Mouse (Mus musculus) stomach, embryonic 15.5 days (tissue): Measurements from ENCODE around the gene 1700010I14Rik. TPM values are rescaled to one million over a fixed set of nuclear protein-coding genes. Genes with fewer than 3 reads are reported as not detected.

Experiments
- ATAC-seq: fragments of 200-750 bp; cut with Nextera tagmentation; 2 replicates; pipeline ENCODE4 v1.8.0; 2017; ENCODE audit warnings: low read depth, moderate number of reproducible peaks, moderate TSS enrichment; ENCODE audit not compliant: insufficient read depth, low FRiP score
- H3K27ac ChIP-seq: fragments of 300-500 bp; sonication (generic); 2 replicates; pipeline ENCODE4 v1.5.1; 2015; ENCODE audit warnings: mild to moderate bottlenecking, inconsistent platforms
- H3K27me3 ChIP-seq: fragments of 300-500 bp; sonication (generic); replicated peaks from 2 replicates; pipeline ENCODE4 v1.6.1; 2015; ENCODE audit warnings: inconsistent platforms
- H3K36me3 ChIP-seq: fragments of 300-500 bp; sonication (generic); 2 replicates; pipeline ENCODE4 v1.6.1; 2015; ENCODE audit warnings: inconsistent platforms
- H3K4me1 ChIP-seq: fragments of 300-500 bp; sonication (generic); 2 replicates; pipeline ENCODE4 v1.6.1; 2015; ENCODE audit warnings: inconsistent platforms
- H3K4me2 ChIP-seq: fragments of 300-500 bp; sonication (generic); 2 replicates; pipeline ENCODE4 v1.6.1; 2015; ENCODE audit warnings: mild to moderate bottlenecking, inconsistent platforms
- H3K4me3 ChIP-seq: fragments of 300-500 bp; sonication (generic); replicated peaks from 2 replicates; pipeline ENCODE4 v1.5.1; 2015; ENCODE audit warnings: inconsistent platforms
- H3K9ac ChIP-seq: fragments of 300-500 bp; sonication (generic); 2 replicates; pipeline ENCODE4 v1.6.1; 2015; ENCODE audit warnings: inconsistent platforms
- H3K9me3 ChIP-seq: fragments of 300-500 bp; sonication (generic); 2 replicates; pipeline ENCODE4 v1.6.1; 2016; ENCODE audit warnings: inconsistent platforms
- WGBS: fragments of 180-500 bp; shearing (Covaris S2); methylation state at CpG from one replicate; pipeline ENCODE4 v1.1.7; 2015; 5-methylcytosine and 5-hydroxymethylcytosine counted together
- polyA plus RNA-seq: library from polyadenylated mRNA; unstranded; fragments of >200 nt; fragmentation: Nextera tagmentation; extraction: Ambion mirVana; gene quantifications from 2 replicates; pipeline ENCODE4 v1.2.1, GENCODE M21; 2015

The 1700010I14Rik gene
- polyA plus RNA-seq, 1 experiment from 2014 or later = 1.7 TPM

- H3K36me3 ChIP-seq = no peaks in the 10 kb centered on the region
- H3K4me3 ChIP-seq = peak overlapping the region; percentile 5; the same call in 1 of the 2 replicates
- H3K4me1 ChIP-seq = 0 out of 2 replicates have a peak, but pooled peaks cover 5% of the 10 kb centered on the region
- H3K9ac ChIP-seq = no peak overlapping the region
- WGBS = 15% methylated on average over 24 of the region's 24 CpGs
- H3K4me2 ChIP-seq = peak overlapping the region; percentile 38
- ATAC-seq = 0 out of 2 replicates have a peak, but pooled peaks have one; percentile 47
- H3K9me3 ChIP-seq = no peaks in the 10 kb centered on the region
- 0 out of 2 replicates have a peak, but pooled peaks cover 3% of the 10 kb centered on the region for H3K27me3 ChIP-seq
- H3K27ac ChIP-seq = no peak overlapping the region
These were observed 43.4 kb downstream of the 1700010I14Rik start for GRCm38 (mm10) chr17:9031241-9032141.

- Histone ChIP-seq H3K4me3 (no peak overlapping the region), H3K4me1 (0 out of 2 replicates have a peak, but pooled peaks cover 5% of the 10 kb centered on the region), H3K4me2 (no peak overlapping the region), H3K9ac (no peak overlapping the region), H3K9me3 (no peaks in the 10 kb centered on the region), H3K27ac (no peak overlapping the region), H3K27me3 (0 out of 2 replicates have a peak, but pooled peaks cover 3% of the 10 kb centered on the region), H3K36me3 (no peaks in the 10 kb centered on the region)
- no peak for ATAC-seq
- 68% methylated on average over 6 of the region's 6 CpGs for WGBS
These were observed 44.4 kb downstream of the 1700010I14Rik start for GRCm38 (mm10) chr17:9032362-9033044.

- 74% methylated on average over 5 of the region's 5 CpGs for WGBS
These were observed 45.4 kb downstream of the 1700010I14Rik start for GRCm38 (mm10) chr17:9033511-9033910.

GRCm38 (mm10) chr17:9035561-9036348 lies 47.6 kb downstream of the 1700010I14Rik start:
- H3K9ac ChIP-seq = no peak overlapping the region
- H3K4me1 ChIP-seq = 0 out of 2 replicates have a peak, but pooled peaks cover 5% of the 10 kb centered on the region
- H3K4me3 ChIP-seq = no peak overlapping the region
- no peak for ATAC-seq
- no peak overlapping the region for H3K27ac ChIP-seq
- no peaks in the 10 kb centered on the region for H3K36me3 ChIP-seq
- 63% methylated on average over 8 of the region's 8 CpGs for WGBS
- no peaks in the 10 kb centered on the region for H3K9me3 ChIP-seq
- no peak overlapping the region for H3K4me2 ChIP-seq
- H3K27me3 ChIP-seq = 0 out of 2 replicates have a peak, but pooled peaks cover 3% of the 10 kb centered on the region

More at GRCm38 (mm10) chr17:9033511-9033910, 45.4 kb downstream of the 1700010I14Rik start:
- 0 out of 2 replicates have a peak, but pooled peaks cover 5% of the 10 kb centered on the region for H3K4me1 ChIP-seq
- no peak overlapping the region for H3K27ac ChIP-seq
- 0 out of 2 replicates have a peak, but pooled peaks cover 3% of the 10 kb centered on the region for H3K27me3 ChIP-seq
- ATAC-seq = no peak
- H3K9me3 ChIP-seq = no peaks in the 10 kb centered on the region
- H3K4me3 ChIP-seq = no peak overlapping the region
- H3K9ac ChIP-seq = no peak overlapping the region
- no peaks in the 10 kb centered on the region for H3K36me3 ChIP-seq
- H3K4me2 ChIP-seq = no peak overlapping the region

GRCm38 (mm10) chr17:9042723-9043122 lies 54.6 kb downstream of the 1700010I14Rik start:
- no peaks in the 10 kb centered on the region for H3K36me3 ChIP-seq
- H3K27me3 ChIP-seq = no peaks in the 10 kb centered on the region
- no peaks in the 10 kb centered on the region for H3K4me1 ChIP-seq
- no peak overlapping the region for H3K4me2 ChIP-seq
- no peak for ATAC-seq
- no peak overlapping the region for H3K9ac ChIP-seq
- 43% methylated on average over 2 of the region's 2 CpGs for WGBS
- H3K27ac ChIP-seq = no peak overlapping the region
- no peaks in the 10 kb centered on the region for H3K9me3 ChIP-seq
- no peak overlapping the region for H3K4me3 ChIP-seq

GRCm38 (mm10) chr17:9052441-9052980 lies 64.4 kb downstream of the 1700010I14Rik start:
- 79% methylated on average over 13 of the region's 13 CpGs for WGBS
- no peak for ATAC-seq
- Histone ChIP-seq H3K9ac (no peak overlapping the region), H3K4me3 (no peak overlapping the region), H3K27ac (no peak overlapping the region), H3K4me1 (no peaks in the 10 kb centered on the region), H3K9me3 (no peaks in the 10 kb centered on the region), H3K36me3 (no peaks in the 10 kb centered on the region), H3K4me2 (no peak overlapping the region), H3K27me3 (no peaks in the 10 kb centered on the region)

GRCm38 (mm10) chr17:9059360-9059932 lies 71.3 kb downstream of the 1700010I14Rik start:
- no peak overlapping the region for H3K4me2 ChIP-seq
- no peaks in the 10 kb centered on the region for H3K27me3 ChIP-seq
- no peaks in the 10 kb centered on the region for H3K4me1 ChIP-seq
- WGBS = 62% methylated on average over 8 of the region's 8 CpGs
- H3K9ac ChIP-seq = no peak overlapping the region
- no peaks in the 10 kb centered on the region for H3K9me3 ChIP-seq
- H3K4me3 ChIP-seq = no peak overlapping the region
- no peak for ATAC-seq
- no peaks in the 10 kb centered on the region for H3K36me3 ChIP-seq
- no peak overlapping the region for H3K27ac ChIP-seq
